Mouse (Mus musculus): ENCODE measurements around the gene Sec23a. TPM values are rescaled to one million over a fixed set of nuclear protein-coding genes. Genes with fewer than 3 reads are reported as not detected.
"Not testable (repeated sequence)": the region's sequence is repeated elsewhere in the genome, so short reads cannot be mapped to it uniquely, and the experiment has no call there.

Sec23a gene
- 10 to 100 TPM; 45.3 to 45.6 TPM for total RNA-seq (2021)
- long read RNA-seq, experiment 1, full-length matches to known transcripts, result 39 of 61 reads
- long read RNA-seq, experiment 1, partial matches to known transcripts, result 16 of 61 reads
- long read RNA-seq, experiment 1, other reads (novel, unspliced or antisense), result 6 of 61 reads
- long read RNA-seq, experiment 2, full-length matches to known transcripts, result 32 of 37 reads
- long read RNA-seq, experiment 2, partial matches to known transcripts, result 0 of 37 reads
- long read RNA-seq, experiment 2, other reads (novel, unspliced or antisense), result 5 of 37 reads

GRCm38 (mm10) chr12:59011844-59012709, at the start of gene Sec23a:
Gene Sec23a (minus strand): TSS chr12:59012017.
- peak; percentile 99 for DNase-seq

GRCm38 (mm10) chr12:59060993-59061595, 49.3 kb upstream of the Sec23a start, which contains the start of gene Trappc6b:
Gene Trappc6b (minus strand): TSS chr12:59061472.
- peak; percentile 86 for DNase-seq

- DNase-seq, result no peak
Observed at GRCm38 (mm10) chr12:59060322-59060721, 48.5 kb upstream of the Sec23a start.

DNA sequence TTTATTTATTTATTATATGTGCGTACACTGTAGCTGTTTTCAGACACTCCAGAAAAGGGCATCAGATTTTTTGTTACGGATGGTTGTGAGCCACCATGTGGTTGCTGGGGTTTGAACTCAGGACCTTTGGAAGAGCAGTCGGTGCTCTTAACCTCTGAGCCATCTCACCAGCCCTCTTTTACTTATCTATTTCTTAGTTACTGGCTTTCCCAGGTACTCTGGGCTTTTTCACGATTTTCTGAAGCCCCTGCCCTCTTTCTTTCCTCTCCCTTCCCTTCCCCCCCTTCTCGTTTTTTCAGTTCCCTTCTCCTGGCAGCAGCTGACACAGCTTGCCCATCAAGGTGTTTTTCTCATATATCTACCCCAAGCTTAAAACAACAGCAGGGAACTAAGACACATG, 46.4 kb upstream of the Sec23a start:
- DNase-seq, result not testable (repeated sequence)

DNA sequence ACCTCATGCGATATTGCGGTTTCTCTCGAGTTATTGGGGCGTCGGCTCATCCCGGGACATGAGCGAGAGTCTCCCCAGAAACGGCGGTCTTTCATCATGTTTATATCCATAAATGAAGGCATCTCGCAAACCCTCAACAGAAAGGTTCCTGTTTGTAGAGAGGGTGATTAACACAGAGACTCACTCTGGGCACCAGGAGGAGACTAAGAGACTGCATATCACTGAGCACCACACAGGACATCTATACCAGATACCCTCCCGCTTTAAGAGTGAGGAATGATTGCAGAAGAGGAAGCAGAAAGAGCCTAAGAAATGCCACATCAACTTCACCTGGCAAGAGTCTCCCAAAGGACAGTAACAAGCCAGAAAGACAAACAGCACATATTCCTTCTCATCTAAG, 44.4 kb upstream of the Sec23a start:
- no peak for DNase-seq

DNA sequence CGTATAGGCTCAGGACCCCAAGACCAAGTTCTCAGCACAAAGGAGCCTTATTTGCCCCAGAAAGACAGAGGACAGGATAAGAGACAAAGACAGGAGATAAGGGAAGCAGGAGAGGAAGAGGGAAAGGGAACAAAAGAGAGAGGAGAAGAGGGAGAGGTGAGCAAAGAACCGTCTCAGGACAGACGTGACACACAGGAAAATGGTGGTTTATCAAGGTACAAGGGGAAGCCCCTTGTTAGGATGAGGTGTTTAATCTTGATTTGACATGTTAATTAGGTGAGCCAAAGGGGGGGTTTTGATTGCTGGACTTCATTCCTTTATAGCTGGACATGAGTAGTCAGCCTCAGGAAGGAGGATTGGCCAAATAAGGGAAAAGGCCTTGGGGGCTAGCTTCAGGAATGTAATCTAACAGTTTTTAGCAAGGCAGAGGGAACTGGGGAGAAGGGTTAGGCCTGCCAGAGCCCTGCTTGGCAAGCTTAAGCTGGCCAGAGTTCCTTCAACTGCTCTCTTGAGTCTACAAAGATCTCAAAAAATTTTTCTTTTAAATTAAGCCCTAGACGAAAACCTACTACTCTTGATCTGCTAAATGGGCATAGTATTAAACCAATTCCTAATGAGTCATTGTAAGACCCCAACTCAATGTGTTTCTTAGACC, 43.5 kb upstream of the Sec23a start:
- peak; percentile 32 for DNase-seq

DNA sequence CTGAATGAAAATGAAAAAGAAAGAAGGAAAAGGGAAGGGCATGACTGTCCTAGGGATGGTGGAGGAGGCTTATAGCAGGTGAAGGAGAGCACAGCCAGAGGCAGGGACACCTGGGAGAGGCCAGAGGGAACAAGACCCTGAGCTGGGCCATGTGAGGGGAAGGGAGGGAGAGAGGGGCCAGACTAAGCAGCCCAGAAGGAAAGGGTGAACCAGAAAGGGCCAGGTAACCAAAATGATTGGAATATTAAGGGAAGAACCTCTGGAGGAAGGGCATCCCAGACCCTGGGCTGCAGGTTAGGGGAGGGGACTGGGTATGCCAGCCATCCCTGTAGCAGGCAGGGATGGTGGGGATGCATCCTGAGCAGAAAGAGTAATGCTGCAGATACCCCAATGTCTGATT, 42.2 kb upstream of the Sec23a start:
- DNase-seq, result no peak

DNA sequence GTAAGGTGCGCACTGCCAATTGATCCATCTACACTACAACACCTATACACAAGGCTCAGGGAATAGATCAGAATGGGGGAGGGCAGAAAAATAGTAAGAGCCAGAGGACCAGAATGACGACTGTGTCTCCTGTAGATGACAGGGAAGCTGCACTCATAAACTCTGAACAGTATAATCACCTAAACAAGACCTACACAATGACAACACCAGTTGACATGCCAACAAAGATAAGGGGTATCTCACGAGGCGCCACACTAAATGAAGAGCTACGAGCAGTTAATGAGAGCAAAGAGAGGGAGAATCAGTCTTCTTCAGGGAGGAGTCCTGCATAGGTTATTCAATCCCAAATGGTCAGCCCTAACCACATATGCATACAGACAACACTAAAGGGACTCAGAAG, 41.3 kb upstream of the Sec23a start:
- no peak for DNase-seq

DNA sequence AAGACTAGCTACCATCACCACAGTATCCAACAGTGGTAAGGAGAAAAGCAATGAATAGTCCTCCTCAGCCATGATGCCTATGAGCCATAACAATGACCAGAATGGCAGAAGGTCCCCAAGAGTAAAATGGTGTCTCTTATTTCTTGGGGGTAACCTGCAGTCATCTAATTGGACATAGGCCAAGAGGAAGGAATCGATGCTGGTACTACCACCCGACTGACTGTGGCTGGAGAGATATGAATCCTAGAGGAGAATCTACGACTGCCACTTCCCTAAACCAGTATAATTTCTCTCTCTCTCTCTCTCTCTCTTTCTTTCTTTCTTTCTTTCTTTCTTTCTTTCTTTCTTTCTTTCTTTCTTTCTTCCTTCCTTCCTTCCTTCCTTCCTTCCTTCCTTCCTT, 40.7 kb upstream of the Sec23a start:
- DNase-seq, result no peak

- DNase-seq, result no peak
Observed at GRCm38 (mm10) chr12:59040851-59041250, 29.0 kb upstream of the Sec23a start.

DNA sequence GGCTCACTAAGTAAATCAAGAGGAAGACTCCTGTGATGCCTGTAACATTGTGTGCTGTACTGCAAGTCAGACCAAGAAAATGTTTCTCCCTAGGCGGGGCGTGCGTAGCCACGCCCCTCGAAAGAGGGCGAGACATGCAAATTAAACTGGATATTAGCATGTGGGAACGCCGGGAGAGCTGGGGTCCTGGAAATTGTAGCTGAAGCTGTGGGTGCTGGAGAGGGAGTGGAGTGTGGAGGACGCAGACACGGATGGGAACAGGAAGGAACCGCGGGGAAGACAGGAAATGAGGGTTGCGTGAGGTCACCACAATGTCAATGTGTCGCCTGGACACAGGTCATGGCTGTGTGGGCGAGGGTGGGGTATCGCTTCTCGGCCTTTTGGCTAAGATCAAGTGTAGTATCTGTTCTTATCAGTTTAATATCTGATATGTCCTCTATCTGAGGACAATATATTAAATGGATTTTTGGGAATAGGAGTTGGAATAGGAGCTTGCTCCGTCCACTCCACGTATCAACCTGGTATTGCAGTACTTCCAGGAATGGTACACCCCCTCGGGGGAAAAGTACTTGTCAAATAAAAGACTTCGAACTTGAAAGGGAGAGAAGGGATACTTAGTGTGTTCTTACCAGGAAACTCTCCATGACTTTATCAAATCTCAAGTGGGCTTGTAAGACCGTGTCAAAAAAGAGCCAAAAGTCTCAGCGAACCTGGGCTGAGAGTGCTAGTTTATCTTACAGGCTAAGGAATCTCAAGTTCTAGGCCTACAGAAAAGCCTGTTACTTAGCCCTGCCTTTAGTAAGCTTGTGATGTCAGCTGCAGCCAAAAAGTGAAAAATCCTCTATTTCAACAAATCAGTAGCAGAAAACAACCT, 28.4 kb upstream of the Sec23a start:
- DNase-seq, result peak; percentile 67

GRCm38 (mm10) chr12:59039162-59039970, 27.5 kb upstream of the Sec23a start:
- DNase-seq, result no peak

DNA sequence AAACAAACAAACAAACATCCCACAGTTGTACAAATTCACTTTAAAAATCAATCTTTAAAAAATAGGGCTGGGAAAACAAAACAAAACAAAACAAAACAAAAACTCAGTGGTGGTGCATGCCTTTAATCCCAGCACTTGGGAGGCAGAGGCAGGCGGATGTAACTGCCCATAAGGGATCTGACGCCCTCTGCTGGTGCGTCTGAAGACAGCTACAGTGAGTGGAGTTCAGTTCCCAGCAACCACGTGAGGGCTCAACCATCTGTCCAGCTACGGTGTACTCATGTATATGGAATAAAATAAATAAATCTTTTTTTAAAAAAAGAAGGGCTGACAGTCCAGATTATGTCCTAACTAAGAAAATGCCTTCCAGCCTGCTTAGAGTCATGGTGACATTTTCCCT, 20.3 kb upstream of the Sec23a start:
- no peak for DNase-seq

GRCm38 (mm10) chr12:59021306-59021705, 9.5 kb upstream of the Sec23a start:
- DNase-seq, result no peak

GRCm38 (mm10) chr12:59019891-59020290, 8.1 kb upstream of the Sec23a start:
- DNase-seq, result no peak

- no peak for DNase-seq
Observed at GRCm38 (mm10) chr12:59017970-59018369, 6.2 kb upstream of the Sec23a start.

GRCm38 (mm10) chr12:59013234-59013633, 1.4 kb upstream of the Sec23a start, which contains the start of gene Gemin2:
Gene Gemin2 (plus strand): TSS chr12:59013393.
- peak; percentile 94 for DNase-seq

- DNase-seq, result peak; percentile 12
Observed at GRCm38 (mm10) chr12:59012710-59013091, 884 bp upstream of the Sec23a start.

DNA sequence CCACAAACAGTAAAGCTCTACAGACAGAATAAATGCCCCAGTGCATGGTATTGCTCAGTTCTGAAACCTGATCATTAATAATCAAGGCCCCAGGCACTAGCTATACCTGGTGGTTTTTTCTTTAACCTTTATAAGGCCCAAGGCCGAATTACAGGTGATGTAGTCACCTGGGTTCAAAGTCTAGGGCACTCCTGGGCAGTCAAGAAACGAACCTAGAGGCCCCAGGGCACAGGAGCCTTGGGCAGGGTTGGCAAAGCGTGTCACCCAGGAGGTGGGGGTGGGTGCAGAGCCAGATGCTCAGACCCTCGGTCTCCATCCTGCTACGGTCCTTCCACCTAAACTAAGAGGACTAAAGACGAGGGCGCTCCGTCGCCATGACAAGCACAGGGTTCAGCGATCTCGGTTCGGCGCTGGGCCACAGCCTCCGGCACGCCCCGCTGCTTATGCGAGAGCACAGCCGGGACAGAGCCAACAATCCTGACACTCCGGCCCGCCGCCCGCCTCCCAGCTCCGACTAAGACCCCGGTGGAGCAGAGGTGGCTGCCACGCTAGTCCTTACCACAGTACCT, 458 bp downstream of the Sec23a start:
- DNase-seq, result no peak

DNA sequence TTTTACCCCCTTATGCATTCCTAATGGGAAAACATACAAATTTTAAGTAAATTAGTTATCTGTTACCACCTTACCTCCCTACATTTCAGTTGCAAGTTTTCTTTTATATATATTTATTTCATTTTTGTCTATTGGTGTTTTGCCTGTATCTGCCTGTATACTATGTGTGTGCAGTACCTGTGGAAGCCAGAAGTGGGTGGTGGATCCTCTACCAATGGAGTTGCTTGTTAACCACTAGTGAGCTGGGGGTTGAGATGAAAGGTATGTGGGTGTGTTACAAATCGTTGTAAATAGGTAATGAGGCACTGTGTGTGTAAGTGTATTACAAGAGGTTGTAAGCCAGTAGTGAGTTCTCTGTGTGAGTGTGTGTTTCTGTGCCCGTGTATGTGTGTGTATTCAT, 1.3 kb downstream of the Sec23a start:
- peak; percentile 7 for DNase-seq

Measured in adrenal gland, postnatal 10 days (tissue).